Mouse (Mus musculus): ENCODE data around the gene Dnajb7.

DNA sequence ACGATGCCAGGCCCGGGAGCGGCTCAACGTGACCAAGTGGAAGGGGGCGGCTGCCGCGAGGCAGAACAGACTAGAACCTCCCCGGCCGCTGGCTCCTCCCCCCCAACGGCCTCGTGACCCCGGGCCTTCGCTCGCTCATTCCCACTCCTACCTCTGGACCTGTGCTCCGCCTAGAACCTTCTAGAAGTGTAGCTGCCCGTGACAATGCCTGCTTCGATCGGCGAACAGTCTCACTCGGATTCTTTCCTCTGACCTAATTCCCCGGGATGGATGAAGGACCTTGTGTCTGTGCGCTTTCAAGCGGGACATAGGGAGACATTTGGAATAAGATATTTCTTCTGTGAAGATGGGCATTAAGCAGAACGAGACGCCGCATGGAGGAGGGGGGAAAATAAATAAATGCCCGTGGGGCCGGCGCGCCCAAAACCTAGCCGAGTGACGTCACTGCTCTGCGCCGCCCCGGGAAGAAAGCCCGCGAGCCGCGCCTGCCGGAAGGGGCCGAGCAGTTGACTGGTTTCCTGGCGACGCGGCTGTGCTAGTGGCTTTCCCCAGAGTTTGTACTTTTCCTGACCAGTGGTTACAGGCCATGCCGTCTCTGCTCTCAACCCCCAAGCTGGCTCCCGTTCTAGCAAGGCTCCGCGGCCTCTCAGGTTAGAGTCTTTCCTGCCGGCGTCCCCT, 8.3 kb downstream of the Dnajb7 start, which contains the start of the genes St13 and Xpnpep3:
- TF ChIP-seq POLR2A (IDR thresholded peaks at IDR 0.05; ENCODE audit: borderline replicate concordance, control insufficient read depth, low read depth, low read length) (peak; percentile 69; the same call in 1 of the 2 replicates), CTCF (IDR thresholded peaks at IDR 0.05; ENCODE audit: control insufficient read depth, insufficient read depth, low read length) (no peak)
